Mouse (Mus musculus): ENCODE results near the gene Ofcc1.

Ofcc1 gene

DNA sequence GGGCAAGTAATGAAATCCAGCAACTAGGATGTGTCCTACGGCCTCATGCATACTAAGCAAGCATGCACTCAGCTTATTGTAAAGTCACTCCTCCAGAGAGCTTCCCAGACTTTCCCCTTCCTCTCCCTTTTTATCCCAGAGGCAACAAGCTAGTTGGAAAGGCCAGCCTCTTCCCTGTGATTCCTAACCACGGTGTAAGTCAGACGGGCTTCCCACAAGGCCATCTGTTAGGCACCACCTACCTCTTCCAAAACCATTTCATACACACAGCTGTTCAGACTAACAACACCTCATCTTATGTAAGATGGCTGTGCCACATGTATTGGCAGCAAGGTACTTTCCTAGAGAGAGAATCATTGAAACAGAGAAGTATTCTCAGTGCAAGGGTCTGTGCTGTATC lies 124.9 kb downstream of the Ofcc1 start:
- DNase-seq, result no peak

DNA sequence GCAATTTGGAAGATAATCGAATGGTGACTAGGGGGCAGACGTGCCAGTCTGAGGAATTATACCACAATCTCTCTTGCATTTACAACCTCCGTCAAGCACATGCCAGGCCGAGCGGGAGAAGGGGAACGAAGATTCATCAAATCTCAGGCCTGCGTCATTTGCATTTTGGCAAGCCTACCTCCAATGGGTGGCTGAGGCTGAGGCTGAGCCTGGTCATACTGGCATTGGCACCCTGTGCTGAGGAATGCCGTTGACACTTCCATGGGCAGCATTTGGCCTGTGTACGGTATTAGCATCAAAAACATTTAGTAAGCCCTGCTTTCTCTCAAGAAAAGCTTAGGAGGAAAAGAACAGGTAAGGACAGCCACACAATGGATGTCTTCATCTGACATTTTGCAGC lies 152.9 kb downstream of the Ofcc1 start:
- DNase-seq, result no peak

DNA sequence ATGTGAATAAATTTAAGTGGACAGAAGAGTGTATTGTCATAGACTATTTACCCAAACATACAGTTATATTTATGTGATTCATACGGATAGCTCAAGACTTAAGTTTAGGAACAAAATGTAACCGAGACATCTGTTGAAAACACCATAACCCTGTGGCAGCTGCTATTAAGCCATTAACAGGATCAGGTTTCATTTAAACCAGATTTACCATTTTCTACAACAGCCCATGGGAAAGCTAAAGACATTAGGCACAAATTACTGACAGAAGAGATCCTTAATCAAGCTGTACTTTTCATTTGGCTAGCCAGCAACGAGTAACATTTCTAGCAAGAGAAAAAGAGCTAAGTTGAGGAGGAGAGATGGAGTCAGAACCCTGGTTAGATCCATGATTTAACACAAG lies 179.5 kb downstream of the Ofcc1 start:
- DNase-seq, result no peak

DNA sequence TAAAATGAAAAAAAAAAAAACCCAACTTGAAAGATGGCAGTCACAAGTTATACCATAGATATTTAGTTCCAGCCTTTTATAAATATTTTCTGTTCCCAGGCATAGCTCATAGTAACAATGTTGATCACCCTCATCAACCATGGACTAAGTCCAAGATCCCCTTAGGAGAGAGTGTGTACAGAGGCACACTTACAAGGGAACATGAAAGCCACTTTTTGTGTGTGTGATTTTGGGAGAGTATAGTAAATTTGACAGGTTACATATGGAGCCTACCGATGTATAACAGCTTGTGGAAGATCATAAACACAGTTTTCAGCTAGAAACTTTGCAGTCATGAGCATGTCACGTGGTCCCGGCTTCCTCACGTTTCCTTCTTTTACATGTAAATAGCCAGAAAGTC lies 189.5 kb downstream of the Ofcc1 start:
- DNase-seq, result no peak

DNA sequence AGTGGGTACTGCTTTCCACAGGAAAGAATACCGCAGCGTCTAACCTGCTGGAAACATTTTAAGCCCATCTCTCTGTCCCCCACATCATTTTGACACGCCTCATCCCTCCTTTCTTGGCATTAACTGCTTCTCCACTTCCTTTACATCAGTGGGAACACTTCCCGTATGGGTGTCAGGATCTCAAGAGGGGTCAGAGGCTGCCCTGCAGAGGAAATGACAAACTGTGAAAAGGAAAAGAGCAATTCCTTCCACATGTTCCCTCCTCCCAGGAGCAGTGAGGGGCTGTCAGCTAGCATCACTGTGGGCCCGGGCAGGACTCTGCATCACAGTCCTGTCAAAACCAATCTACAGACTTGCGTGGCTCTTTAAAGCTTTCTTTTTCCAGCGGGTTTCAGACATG lies 193.4 kb downstream of the Ofcc1 start:
- no peak for DNase-seq

DNA sequence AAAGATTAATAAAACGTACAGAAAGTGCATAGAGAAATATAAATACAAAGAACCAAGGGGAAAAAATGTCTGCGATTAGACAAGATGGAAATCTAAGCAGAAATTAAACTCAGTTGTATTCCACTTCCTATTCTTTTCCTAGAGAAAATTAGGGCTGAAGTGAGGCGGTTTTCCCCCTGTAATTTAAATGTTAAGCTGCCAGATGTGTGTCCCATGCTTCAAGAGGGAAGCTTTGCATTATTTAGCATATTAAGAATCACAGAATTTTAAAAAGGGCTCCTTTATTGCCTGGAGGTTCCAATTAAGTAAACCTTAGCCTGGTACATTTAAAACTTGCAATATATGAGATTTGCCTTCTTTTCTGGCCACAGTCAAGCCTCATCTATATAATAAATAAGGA lies 205.8 kb downstream of the Ofcc1 start:
- no peak for DNase-seq

DNA sequence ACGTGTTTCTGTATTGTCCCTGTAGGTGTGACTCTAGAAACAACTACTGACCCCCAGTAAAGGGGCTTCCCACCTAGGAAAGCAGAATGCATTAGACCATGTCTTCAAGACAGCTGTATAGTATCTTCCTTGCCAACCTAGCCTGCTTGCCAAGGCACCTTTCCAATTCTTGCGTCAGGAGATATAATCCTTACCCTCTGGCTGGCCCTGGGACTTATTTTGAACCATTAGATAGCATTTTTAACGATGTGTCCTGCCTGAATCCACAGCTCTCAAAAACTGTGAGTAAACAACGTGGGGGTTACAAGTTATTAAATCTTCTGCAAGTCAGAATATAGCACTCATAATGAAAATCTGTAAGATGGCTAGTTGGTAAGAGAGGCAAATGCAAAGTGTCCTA lies 221.3 kb downstream of the Ofcc1 start:
- DNase-seq, result no peak

DNA sequence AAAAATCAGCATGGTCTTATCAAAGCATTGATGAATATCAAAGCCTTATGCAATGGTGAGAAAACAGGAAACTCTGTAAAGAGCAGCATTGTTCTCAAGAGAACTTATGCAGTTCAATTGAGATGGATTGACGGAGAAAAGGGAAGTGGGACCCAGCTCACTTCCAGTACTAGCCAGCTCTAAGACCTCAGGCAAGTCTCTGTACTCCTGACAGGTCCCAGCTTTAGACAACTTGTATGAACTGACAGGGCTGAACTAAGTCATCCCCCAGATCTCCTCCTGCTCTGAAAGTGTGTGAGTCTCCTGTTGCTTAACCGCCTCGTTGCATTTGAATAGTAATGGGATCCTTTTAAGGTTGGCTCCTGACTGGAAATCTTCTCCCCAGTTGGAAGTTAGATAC lies 225.2 kb downstream of the Ofcc1 start:
- DNase-seq, result no peak

DNA sequence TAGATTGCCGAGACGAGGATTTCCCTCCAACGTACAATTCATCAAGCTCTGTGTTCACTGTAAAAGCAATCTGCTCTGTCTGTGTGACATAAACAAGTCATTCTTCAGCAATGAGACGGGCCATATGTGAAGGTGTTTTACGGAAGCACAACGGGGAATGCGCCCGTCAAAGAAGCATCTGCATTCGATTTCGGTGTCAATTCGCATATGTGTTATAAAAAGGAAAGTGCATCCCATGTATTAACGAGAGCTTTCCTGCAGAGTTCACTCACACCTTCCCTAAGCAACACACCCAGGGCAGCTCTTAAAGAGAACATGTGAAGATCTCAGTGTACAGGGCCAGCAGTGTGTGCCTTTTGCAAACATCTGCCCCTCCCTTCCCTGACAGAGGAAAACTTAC lies 225.6 kb downstream of the Ofcc1 start:
- DNase-seq, result no peak

DNA sequence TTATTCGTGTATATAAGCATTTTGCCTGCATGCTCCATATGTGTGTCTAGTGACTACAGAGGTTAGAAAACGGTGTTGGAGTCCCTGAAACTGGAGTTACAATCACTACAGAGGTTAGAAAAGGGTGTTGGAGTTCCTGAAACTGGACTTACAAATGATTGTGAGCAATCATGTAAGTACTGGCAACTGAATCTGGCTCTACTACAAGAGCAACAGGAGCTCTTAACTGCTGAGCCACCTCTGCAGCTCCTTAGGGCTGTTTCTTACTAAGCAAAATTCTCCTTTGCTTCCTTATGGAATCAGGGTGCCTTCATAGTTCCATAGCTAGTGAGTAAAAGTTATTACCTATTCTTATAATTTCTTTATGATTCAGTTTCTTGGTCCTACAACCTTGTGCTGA lies 237.4 kb downstream of the Ofcc1 start:
- DNase-seq, result no peak

DNA sequence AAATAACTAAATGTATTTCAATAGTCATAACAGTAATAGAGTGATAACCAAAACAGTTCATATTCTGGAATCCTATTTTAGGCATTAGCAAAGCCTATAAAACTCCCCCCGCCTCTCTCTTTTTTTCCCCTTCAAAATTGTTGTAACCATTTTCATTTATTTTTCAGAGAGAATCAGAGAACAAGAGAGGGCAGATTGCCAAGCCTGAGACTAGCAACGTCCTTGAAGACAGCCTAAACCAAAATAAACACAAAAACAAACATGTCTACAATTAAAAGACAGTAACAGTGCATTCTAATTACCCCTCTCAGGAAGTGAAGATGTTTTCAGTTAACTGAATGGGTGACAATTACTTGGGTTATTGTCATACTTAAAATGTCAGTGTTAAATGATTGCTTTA lies 248.9 kb downstream of the Ofcc1 start:
- no peak for DNase-seq

DNA sequence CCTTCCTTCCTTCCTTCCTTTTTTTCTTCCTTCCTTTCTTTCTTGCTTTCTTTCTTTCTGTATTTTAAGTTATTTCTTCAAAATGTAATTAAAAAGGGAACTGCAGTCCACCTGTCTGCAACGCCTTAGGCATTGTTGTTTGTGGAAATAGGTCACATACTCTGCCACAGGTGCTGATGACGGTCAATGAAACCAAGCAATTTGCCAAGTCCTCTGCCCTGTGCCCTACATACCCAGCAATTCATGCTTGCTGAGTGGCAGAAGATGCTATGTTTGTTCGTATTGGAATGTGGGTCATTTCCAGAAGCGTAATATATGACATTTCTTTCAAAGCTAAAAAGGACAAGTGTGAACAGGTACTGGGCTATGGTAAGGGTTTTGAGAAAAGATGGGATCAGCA lies 285.0 kb downstream of the Ofcc1 start:
- peak; percentile 51 to 74 for DNase-seq

DNA sequence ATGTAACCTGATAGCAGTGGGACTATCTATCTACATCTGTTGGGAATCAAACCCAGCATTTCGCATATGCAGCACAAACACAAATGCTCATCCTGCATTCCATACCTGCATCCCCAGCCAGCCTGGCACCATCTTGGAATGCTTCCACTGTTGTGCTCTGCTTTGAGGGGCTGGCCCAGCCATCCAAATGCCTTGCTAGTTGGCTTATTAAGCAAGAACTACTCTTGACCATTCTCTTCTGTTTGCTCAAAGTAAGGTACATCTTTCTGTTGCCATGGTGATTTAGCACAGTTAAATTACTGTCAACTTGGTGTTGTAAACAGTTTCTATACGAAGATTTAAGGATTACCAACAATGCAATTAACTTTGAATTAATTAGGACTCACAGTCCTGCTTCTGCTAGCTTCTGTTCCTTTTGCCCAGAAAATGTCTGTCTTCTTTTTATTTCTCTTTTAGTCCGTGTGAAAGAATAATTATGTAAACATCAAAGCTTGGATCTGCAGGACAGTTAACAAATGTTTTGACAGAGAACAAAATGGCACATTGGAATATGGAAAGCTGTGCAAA lies 286.3 kb downstream of the Ofcc1 start:
- DNase-seq, result peak in 1 of 2 experiments; percentile 6

DNA sequence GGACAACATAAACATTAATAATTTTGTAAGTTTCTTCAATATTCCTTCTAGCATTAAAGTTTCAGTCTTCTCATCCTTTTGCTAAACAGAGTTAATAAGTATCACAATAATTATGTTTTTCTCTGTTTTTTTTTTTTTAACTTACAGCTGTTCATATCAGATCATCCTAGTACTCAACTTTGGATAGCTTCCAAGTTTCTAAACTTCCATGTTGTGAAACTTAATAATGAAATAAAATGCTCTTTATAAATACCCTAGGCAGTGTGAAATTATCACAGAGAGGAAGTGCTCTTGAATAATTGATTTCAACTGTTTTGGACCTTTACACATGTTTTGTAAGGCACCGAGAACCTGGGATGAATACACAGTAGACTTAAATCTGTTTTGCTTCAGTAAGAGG lies 291.2 kb downstream of the Ofcc1 start:
- no peak for DNase-seq

DNA sequence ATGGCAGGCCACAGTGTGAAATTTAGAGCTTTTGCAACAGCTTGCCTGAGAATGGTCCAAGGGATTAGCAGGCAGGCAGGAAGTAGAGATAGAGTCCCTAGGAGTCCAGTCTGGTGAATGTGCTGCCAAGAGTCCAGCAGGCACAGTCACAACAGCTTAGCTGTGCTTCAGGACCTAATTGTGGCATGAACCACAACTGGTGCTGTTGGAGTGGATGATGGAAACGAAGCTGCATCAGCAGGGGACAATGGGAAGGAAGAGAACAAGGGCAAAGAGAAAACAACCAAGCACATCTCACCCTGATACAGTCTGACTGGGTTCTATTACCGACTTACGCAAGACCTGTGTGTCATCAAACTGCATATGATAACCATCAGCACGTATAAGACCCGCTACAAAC lies 300.0 kb downstream of the Ofcc1 start:
- peak; percentile 70 to 84 for DNase-seq

DNA sequence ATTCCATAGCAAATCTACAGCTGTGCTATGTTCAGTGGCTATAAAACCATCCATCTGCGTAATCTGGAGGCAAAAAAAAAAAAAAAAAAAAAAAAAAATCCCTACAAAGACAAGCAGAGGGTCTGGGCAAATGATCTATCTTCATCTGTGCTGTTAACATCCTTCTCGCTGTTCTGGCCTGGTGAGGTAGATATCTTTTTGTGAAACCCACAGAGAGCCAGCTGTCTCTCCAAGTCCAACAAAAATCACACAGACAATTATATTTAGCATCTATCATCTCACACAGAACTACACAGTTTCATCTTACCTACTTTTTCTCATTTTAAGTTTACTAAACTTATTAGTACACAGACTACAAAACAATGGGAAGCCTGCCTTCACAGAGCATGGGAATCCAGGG lies 323.4 kb downstream of the Ofcc1 start:
- DNase-seq, result no peak

DNA sequence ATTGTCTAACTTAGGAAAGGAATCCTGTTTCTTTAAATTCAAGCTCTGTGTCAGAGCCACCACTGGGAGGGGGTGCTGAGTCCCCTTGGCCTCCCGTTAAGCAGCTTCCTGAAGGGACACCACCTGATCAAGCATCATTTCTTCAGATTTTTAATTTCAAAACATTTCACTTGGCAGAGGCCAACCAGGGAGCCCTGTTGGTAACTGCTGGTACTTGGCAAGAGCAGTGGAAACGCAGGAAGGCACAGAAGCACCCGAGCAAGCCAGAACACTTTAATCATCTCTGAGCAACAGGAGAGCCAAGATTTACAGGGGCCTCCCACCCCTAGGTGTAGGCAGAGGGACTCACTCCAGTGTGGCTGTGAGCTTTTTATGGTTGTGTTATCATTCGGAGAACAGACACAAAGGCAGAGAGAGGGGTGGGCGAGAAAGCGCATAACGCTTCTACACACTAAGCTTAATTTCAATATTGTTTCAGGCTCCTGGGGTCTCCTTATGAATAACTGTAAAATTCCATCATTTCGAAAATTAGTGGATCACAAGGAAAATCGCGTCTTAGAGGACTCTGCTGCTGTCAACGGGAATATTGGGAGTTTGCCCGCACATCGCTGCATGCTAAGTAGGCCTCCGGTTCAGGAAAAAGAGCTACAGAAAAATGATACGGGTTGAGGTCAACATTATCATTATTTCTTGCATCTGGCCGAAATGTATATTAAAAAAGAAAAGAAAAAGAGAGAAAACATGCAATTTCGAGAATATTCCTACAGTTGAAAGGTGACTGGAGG lies 324.1 kb downstream of the Ofcc1 start:
- peak; percentile 74 to 84 for DNase-seq

DNA sequence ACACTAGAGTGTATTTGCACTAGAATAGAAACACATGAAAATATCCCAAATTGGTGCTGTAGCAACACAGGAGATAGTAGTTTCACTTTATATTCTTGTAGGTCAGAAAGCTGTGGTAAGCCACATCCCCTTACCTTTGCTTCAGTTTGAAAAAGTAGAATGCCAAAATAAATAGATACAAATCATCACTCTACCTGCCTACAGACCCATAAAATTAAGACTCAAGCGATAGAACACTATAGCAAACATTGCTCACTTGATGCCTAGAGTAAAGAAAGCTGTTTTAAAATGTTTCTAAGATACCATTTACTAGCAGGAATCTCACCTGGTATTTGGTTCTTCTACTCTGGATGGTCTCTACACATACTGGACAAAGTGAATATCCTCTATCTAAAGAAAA lies 331.8 kb downstream of the Ofcc1 start:
- no peak for DNase-seq

DNA sequence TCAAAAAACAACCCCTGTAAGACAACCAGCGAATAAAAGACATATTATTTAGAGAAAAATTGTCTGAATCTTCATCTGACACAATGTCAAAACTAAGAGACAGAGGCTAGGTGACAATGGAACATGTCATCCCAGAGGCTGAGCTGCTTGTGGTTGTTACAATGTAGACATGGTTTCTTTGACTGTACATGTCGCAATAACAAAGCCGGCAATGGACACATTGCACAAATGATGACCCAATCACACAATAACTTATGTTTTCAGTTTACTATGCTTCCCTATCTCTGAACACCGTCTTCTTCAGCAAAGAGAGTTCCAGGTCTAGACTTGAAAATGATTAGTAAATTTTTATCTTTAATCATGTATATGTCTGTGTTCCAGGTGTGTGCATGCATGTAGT lies 332.4 kb downstream of the Ofcc1 start:
- no peak for DNase-seq

DNA sequence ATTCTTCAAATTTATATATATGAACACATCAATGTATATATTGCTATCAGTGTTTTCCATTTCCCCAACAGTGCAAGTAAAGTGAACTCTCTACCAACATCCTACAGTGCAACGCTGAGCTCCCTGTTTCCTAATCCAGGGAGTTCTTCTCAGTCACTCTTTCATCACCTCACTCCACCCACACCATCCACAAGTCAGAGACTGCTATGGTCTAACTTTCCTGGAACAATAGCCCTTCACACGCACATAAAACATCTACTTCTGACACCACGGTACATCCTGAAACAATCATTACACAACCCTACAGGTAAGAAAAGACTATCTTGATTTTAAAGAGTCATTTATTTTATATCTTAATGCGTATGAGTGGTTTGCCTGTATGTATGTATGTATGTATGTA lies 335.4 kb downstream of the Ofcc1 start:
- DNase-seq, result no peak

DNA sequence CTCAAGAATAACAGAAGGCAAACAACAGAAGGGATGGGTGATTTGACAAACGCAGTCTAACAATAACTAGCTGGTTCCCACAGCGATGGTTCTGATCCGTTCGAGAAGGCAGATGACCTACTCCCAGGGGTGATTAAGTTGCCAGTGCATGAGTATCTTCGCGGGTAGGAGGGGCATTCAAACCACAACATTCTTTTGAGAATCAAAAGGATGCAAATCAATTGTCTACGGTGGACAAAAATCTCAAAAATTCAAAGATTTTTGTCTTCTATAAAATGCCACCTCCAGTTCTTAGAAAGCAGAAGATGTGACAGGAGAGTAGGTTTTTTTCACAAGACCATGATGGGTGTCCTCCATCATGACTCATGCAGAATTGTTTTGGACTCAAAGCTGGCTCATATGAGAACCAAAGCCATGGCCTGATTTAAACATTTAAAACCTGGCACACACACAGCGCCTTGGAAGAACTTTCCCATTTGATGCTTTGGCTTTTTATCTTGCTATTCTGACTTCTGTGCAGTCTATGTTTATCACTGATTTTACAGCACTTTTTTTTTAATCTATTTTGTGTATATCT lies 338.0 kb downstream of the Ofcc1 start:
- DNase-seq, result peak; percentile 25 to 34

DNA sequence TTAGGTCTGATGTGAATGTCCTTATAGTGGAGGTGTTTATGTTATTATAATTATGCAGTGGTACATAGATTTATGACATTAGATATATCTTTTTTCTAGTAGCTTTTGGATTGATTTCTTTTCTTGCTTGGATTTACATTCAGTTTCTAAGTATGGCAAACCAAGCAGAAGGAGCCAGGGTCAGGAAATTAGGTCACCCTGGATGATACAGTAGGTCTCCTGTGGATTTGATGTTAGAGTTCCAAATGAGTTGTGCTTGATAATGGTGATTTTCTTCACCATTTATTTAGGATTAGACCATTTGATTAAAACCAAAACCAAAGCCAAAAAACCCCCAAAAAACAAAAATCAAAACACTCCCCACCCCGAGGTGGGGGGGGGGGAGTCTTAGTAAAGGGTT lies 338.6 kb downstream of the Ofcc1 start:
- no peak for DNase-seq

DNA sequence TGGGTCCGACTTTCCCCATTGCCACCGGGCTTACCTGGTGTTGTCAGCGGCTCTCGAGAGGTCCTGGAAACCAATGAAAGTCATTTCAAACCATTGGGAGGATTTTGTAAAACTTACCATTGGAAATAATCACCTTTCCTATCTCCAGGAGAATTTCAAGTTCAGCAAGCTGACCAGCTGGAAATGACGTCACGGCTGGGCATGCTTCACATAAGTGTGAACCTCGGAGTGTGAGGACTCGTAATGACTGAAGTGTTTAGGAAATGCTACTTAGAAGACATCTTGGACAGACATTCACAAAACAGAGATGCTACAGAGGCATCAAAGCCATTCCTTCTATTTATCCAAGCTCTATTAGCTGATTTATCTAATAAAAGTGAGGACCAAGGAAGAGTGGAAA lies 361.0 kb downstream of the Ofcc1 start:
- DNase-seq, result no peak

DNA sequence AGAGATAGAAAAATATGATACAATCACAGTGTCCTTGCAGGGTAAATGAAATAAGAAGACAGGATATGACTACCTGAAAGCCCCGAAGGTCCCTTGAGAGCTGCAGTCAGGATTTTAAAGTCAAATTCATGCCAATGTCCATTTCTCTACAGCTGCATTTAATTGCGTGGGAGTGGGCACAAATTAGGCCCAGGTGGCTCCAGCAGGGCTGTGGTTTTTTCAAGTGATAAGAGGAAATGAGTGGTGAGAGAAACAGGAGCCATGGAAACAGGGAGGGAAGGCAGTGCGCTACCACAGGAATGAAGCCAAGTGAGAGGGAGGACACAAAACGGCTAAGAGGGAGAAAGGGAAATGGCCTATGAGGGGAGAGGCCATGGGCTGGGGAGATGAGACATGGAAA lies 363.3 kb downstream of the Ofcc1 start:
- no peak for DNase-seq
